ENCODE assay signal across 19 mouse cellular contexts in genomic region chr19:42602041-42602440, GRCm38 (mm10). TPM values are rescaled to one million over a fixed set of nuclear protein-coding genes. Genes with fewer than 3 reads are reported as not detected.
DNase-seq lines count a peak whose midpoint lies in the region; ATAC-seq lines count a peak whose summit lies in the region.
"Had no signal": no experiment of that assay in that cellular context is flagged by ENCODE, and none has a peak within 500 bp of the region (broad histone marks: within the 10 kb centered on the region; RNA-seq: fewer than 3 reads in every experiment).

No protein-coding gene starts in this region.

- H3K4me3 ChIP-seq in intestine, embryonic 14.5 days (ENCODE audit: low read depth, low read length): no peak overlapping the region
- no peak overlapping the region for H3K4me3 ChIP-seq in intestine, embryonic 16.5 days (ENCODE audit: low read length)
- H3K4me3 ChIP-seq: embryonic facial prominence, embryonic 15.5 days; heart, adult 2 months; heart, embryonic 12.5 days; heart, embryonic 15.5 days; hindbrain, embryonic 12.5 days had no signal

- H3K27ac ChIP-seq in intestine, embryonic 14.5 days (ENCODE audit: low read depth): no peak overlapping the region
- H3K27ac ChIP-seq in intestine, embryonic 16.5 days (ENCODE audit: low read length): no peak overlapping the region
- H3K27ac ChIP-seq: embryonic facial prominence, embryonic 15.5 days; heart, adult 2 months; heart, embryonic 15.5 days; hindbrain, embryonic 12.5 days had no signal

- peak; percentile 82 for DNase-seq in heart, adult 11 months
- no peak for DNase-seq in heart, adult 9 months (ENCODE audit: low spot score in 2 of 2)
- peak; percentile 7 for DNase-seq in intestine, embryonic 14.5 days (ENCODE audit: low spot score)
- peak; percentile 34 for DNase-seq in testis, postnatal 10 days (ENCODE audit: low spot score)
- no peak for DNase-seq in testis, postnatal 14 days (ENCODE audit: low spot score)
- DNase-seq: adrenal gland, postnatal 25 days; cerebellum, adult 11-12 months; cerebellum, adult 8-10 months; embryo, embryonic 11 days; gastrocnemius, postnatal 25 days; heart, postnatal 4 days had no signal

- H3K36me3 ChIP-seq in intestine, embryonic 14.5 days (ENCODE audit: control insufficient read depth, insufficient read depth, low read length): no peaks in the 10 kb centered on the region
- no peaks in the 10 kb centered on the region for H3K36me3 ChIP-seq in intestine, embryonic 16.5 days (ENCODE audit: control insufficient read depth, insufficient read depth, low read length)
- H3K36me3 ChIP-seq: embryonic facial prominence, embryonic 15.5 days; heart, embryonic 12.5 days; heart, embryonic 15.5 days; hindbrain, embryonic 12.5 days had no signal

- no peak overlapping the region for H3K4me2 ChIP-seq in intestine, embryonic 14.5 days (ENCODE audit: low read length)
- H3K4me2 ChIP-seq in intestine, embryonic 16.5 days (ENCODE audit: low read depth, low read length): no peak overlapping the region
- H3K4me2 ChIP-seq: embryonic facial prominence, embryonic 15.5 days; heart, embryonic 12.5 days; heart, embryonic 15.5 days; hindbrain, embryonic 12.5 days had no signal

- no peaks in the 10 kb centered on the region for H3K9me3 ChIP-seq in intestine, embryonic 14.5 days (ENCODE audit: control insufficient read depth, low read length)
- no peaks in the 10 kb centered on the region for H3K9me3 ChIP-seq in intestine, embryonic 16.5 days (ENCODE audit: control insufficient read depth, low read length)
- H3K9me3 ChIP-seq: embryonic facial prominence, embryonic 15.5 days; heart, embryonic 12.5 days; heart, embryonic 15.5 days; hindbrain, embryonic 12.5 days had no signal

- WGBS in intestine, embryonic 14.5 days: 73% methylated on average over 8 of the region's 8 CpGs
- 74% methylated on average over 8 of the region's 8 CpGs for WGBS in intestine, embryonic 16.5 days

- no peaks in the 10 kb centered on the region for H3K27me3 ChIP-seq in intestine, embryonic 14.5 days (replicated peaks; ENCODE audit: control insufficient read depth, insufficient read depth, low read length)
- H3K27me3 ChIP-seq in intestine, embryonic 16.5 days (replicated peaks; ENCODE audit: control insufficient read depth, insufficient read depth, low read length): no peaks in the 10 kb centered on the region
- H3K27me3 ChIP-seq: embryonic facial prominence, embryonic 15.5 days; hindbrain, embryonic 12.5 days had no signal

- ATAC-seq in intestine, embryonic 14.5 days (replicated peaks; ENCODE audit: low FRiP score, low TSS enrichment, low read depth): no peak
- ATAC-seq in intestine, embryonic 16.5 days: no peak
- ATAC-seq: activated CD4-positive, CD25-positive, alpha-beta regulatory T cell, adult 4 months; forebrain, embryonic 14.5 days had no signal

- no peak overlapping the region for H3K9ac ChIP-seq in intestine, embryonic 14.5 days (ENCODE audit: low read length)
- no peak overlapping the region for H3K9ac ChIP-seq in intestine, embryonic 16.5 days (ENCODE audit: low read depth, low read length)
- H3K9ac ChIP-seq: embryonic facial prominence, embryonic 15.5 days; heart, embryonic 12.5 days; heart, embryonic 15.5 days; hindbrain, embryonic 12.5 days had no signal

- H3K4me1 ChIP-seq in intestine, embryonic 14.5 days (replicated peaks; ENCODE audit: control insufficient read depth, insufficient read depth, low read length): no peaks in the 10 kb centered on the region
- H3K4me1 ChIP-seq in intestine, embryonic 16.5 days (ENCODE audit: control insufficient read depth, insufficient read depth, low read length): no peaks in the 10 kb centered on the region
- H3K4me1 ChIP-seq: embryonic facial prominence, embryonic 15.5 days; heart, embryonic 12.5 days; heart, embryonic 15.5 days had no signal

RNA-seq across cellular contexts. Expression of gene Loxl4, which starts 10.6 kb away (rescaled TPM):
- polyA plus RNA-seq in intestine, embryonic 14.5 days (2014; fragmentation: Nextera tagmentation; extraction: Ambion mirVana): 1.4 and 1.8 TPM in 2 replicates
- 2.2 and 2.4 TPM in 2 replicates for polyA plus RNA-seq in intestine, embryonic 16.5 days (2015; fragmentation: Nextera tagmentation; extraction: Ambion mirVana)

Comparison
In these comparisons a context has a peak if more than half of its experiments do, and no peak if none do; other contexts are left out.
1. DNase-seq: peak in heart, adult 11 months (single experiment), intestine, embryonic 14.5 days (single experiment) and testis, postnatal 10 days (single experiment); none in heart, adult 9 months (0 of 2) and testis, postnatal 14 days (single experiment).